Mouse (Mus musculus) thymus, adult 18-20 months (tissue): ENCODE results near the gene Tenm3.

ENCODE experiments used
- DNase-seq, 2 experiments: peaks; one replicate each; pipeline ENCODE4 v3.0.0; 2022; ENCODE audit warnings: mixed read lengths in 2 of 2

Tenm3 gene

GRCm38 (mm10) chr8:48655381-48656043 is 188.2 kb downstream of the Tenm3 start:
- no peak for DNase-seq

- DNase-seq, result no peak
Observed at GRCm38 (mm10) chr8:48649845-48650244, 193.9 kb downstream of the Tenm3 start.

- no peak for DNase-seq
Observed at GRCm38 (mm10) chr8:48649415-48649814, 194.3 kb downstream of the Tenm3 start.

- DNase-seq, result no peak
Observed at GRCm38 (mm10) chr8:48646110-48646509, 197.6 kb downstream of the Tenm3 start.

- DNase-seq, result no peak
Observed at GRCm38 (mm10) chr8:48638129-48638528, 205.6 kb downstream of the Tenm3 start.

- no peak for DNase-seq
Observed at GRCm38 (mm10) chr8:48636979-48637378, 206.8 kb downstream of the Tenm3 start.

GRCm38 (mm10) chr8:48635815-48636214 is 207.9 kb downstream of the Tenm3 start:
- no peak for DNase-seq

- no peak for DNase-seq
Observed at GRCm38 (mm10) chr8:48633426-48633825, 210.3 kb downstream of the Tenm3 start.

GRCm38 (mm10) chr8:48622517-48623153 is 221.1 kb downstream of the Tenm3 start:
- DNase-seq, result no peak

GRCm38 (mm10) chr8:48615088-48615487 is 228.7 kb downstream of the Tenm3 start:
- DNase-seq, result no peak

- no peak for DNase-seq
Observed at GRCm38 (mm10) chr8:48611934-48612512, 231.7 kb downstream of the Tenm3 start.

GRCm38 (mm10) chr8:48611126-48611525 is 232.6 kb downstream of the Tenm3 start:
- no peak for DNase-seq

- DNase-seq, result no peak
Observed at GRCm38 (mm10) chr8:48610316-48610715, 233.4 kb downstream of the Tenm3 start.

- DNase-seq, result no peak
Observed at GRCm38 (mm10) chr8:48609684-48610083, 234.1 kb downstream of the Tenm3 start.

GRCm38 (mm10) chr8:48604190-48604897 is 239.4 kb downstream of the Tenm3 start:
- DNase-seq, result no peak

GRCm38 (mm10) chr8:48603165-48603840 is 240.4 kb downstream of the Tenm3 start:
- DNase-seq, result no peak

GRCm38 (mm10) chr8:48601621-48602020 is 242.1 kb downstream of the Tenm3 start:
- DNase-seq, result no peak

- no peak for DNase-seq
Observed at GRCm38 (mm10) chr8:48599028-48599427, 244.7 kb downstream of the Tenm3 start.

GRCm38 (mm10) chr8:48596332-48596731 is 247.4 kb downstream of the Tenm3 start:
- DNase-seq, result no peak

GRCm38 (mm10) chr8:48591818-48592217 is 251.9 kb downstream of the Tenm3 start:
- no peak for DNase-seq

- no peak for DNase-seq
Observed at GRCm38 (mm10) chr8:48579732-48580131, 264.0 kb downstream of the Tenm3 start.

- no peak for DNase-seq
Observed at GRCm38 (mm10) chr8:48579144-48579543, 264.6 kb downstream of the Tenm3 start.

GRCm38 (mm10) chr8:48572941-48573340 is 270.8 kb downstream of the Tenm3 start:
- DNase-seq, result no peak
